Mouse (Mus musculus) hindbrain, embryonic 16.5 days (tissue): ENCODE measurements at regions not wholly inside any gene's neighbourhood (a gene's known extent, or its start where the extent isn't known, plus 50 kb on each side); places are given as distances from the start of the nearest gene placed in this dataset.

Source experiments
- ATAC-seq: fragments of 200-750 bp; cut with Nextera tagmentation; 2 replicates; pipeline ENCODE4 v1.8.0; 2017; ENCODE audit warnings: moderate TSS enrichment, moderate library complexity
- H3K27ac ChIP-seq: fragments of 300-500 bp; sonication (generic); 2 replicates; pipeline ENCODE4 v1.5.1; 2014; ENCODE audit warnings: low read depth, mild to moderate bottlenecking, control low read depth, low read length, moderate library complexity
- H3K27me3 ChIP-seq: fragments of 300-500 bp; sonication (generic); replicated peaks from 2 replicates; pipeline ENCODE4 v1.6.1; 2014; ENCODE audit warnings: low read length; ENCODE audit not compliant: control insufficient read depth, insufficient read depth
- H3K36me3 ChIP-seq: fragments of 300-500 bp; sonication (generic); 2 replicates; pipeline ENCODE4 v1.6.1; 2014; ENCODE audit warnings: mild to moderate bottlenecking, low read length, moderate library complexity, mixed read lengths; ENCODE audit not compliant: control insufficient read depth, insufficient read depth
- H3K4me1 ChIP-seq: fragments of 300-500 bp; sonication (generic); 2 replicates; pipeline ENCODE4 v1.6.1; 2014; ENCODE audit warnings: low read depth, low read length; ENCODE audit not compliant: control insufficient read depth, insufficient read depth
- H3K4me2 ChIP-seq: fragments of 300-500 bp; sonication (generic); 2 replicates; pipeline ENCODE4 v1.6.1; 2014; ENCODE audit warnings: mild to moderate bottlenecking, low read length, control low read depth, moderate library complexity
- H3K4me3 ChIP-seq: fragments of 300-500 bp; sonication (generic); 2 replicates; pipeline ENCODE4 v1.5.1; 2014; ENCODE audit warnings: mild to moderate bottlenecking, low read length, control low read depth, moderate library complexity
- H3K9ac ChIP-seq: fragments of 300-500 bp; sonication (generic); 2 replicates; pipeline ENCODE4 v1.6.1; 2014; ENCODE audit warnings: low read depth, mild to moderate bottlenecking, control low read depth, low read length, moderate library complexity
- H3K9me3 ChIP-seq: fragments of 300-500 bp; sonication (generic); 2 replicates; pipeline ENCODE4 v1.6.1; 2014; ENCODE audit warnings: mild to moderate bottlenecking, low read length, moderate library complexity; ENCODE audit not compliant: control insufficient read depth
- WGBS: fragments of 180-500 bp; shearing (Covaris S2); extraction: QIAGEN DNeasy Blood & Tissue Kit; methylation state at CpG from one replicate; pipeline ENCODE4 v1.1.7; 2014; 5-methylcytosine and 5-hydroxymethylcytosine counted together

- Histone ChIP-seq H3K9me3 (no peaks in the 10 kb centered on the region), H3K4me2 (no peak overlapping the region), H3K9ac (no peak overlapping the region), H3K4me3 (no peak overlapping the region), H3K27me3 (no peaks in the 10 kb centered on the region), H3K36me3 (no peaks in the 10 kb centered on the region), H3K4me1 (no peaks in the 10 kb centered on the region), H3K27ac (no peak overlapping the region)
- 81% methylated on average over 9 of the region's 9 CpGs for WGBS
- no peak for ATAC-seq
Measured at GRCm38 (mm10) chr10:83945503-83945902, 222.8 kb downstream of the 1500009L16Rik start.

- Histone ChIP-seq H3K4me3 (no peak overlapping the region), H3K4me2 (no peak overlapping the region), H3K4me1 (no peaks in the 10 kb centered on the region), H3K9ac (no peak overlapping the region), H3K36me3 (no peaks in the 10 kb centered on the region), H3K27me3 (no peaks in the 10 kb centered on the region), H3K27ac (no peak overlapping the region), H3K9me3 (no peaks in the 10 kb centered on the region)
- 81% methylated on average over 11 of the region's 11 CpGs for WGBS
- no peak for ATAC-seq
Measured at GRCm38 (mm10) chr10:83946186-83947176, 223.8 kb downstream of the 1500009L16Rik start.

GRCm38 (mm10) chr10:83957118-83957759 is 234.6 kb downstream of the 1500009L16Rik start:
- WGBS: 32% methylated on average over 18 of the region's 18 CpGs
- peak; percentile 90 for ATAC-seq
- H3K27me3 ChIP-seq: no peaks in the 10 kb centered on the region
- no peak overlapping the region for H3K4me2 ChIP-seq
- no peak overlapping the region for H3K4me3 ChIP-seq
- no peaks in the 10 kb centered on the region for H3K9me3 ChIP-seq
- peaks cover 5% of the 10 kb centered on the region for H3K4me1 ChIP-seq
- no peak overlapping the region for H3K27ac ChIP-seq
- no peaks in the 10 kb centered on the region for H3K36me3 ChIP-seq
- no peak overlapping the region for H3K9ac ChIP-seq

GRCm38 (mm10) chr10:83958397-83958796 is 235.7 kb downstream of the 1500009L16Rik start:
- no peak overlapping the region for H3K4me2 ChIP-seq
- H3K36me3 ChIP-seq: no peaks in the 10 kb centered on the region
- no peak overlapping the region for H3K27ac ChIP-seq
- no peak overlapping the region for H3K9ac ChIP-seq
- WGBS: 86% methylated on average over 3 of the region's 3 CpGs
- no peaks in the 10 kb centered on the region for H3K9me3 ChIP-seq
- H3K4me3 ChIP-seq: no peak overlapping the region
- ATAC-seq: no peak
- peaks cover 5% of the 10 kb centered on the region for H3K4me1 ChIP-seq
- no peaks in the 10 kb centered on the region for H3K27me3 ChIP-seq

- ATAC-seq: no peak
- no peak overlapping the region for H3K4me3 ChIP-seq
- no peak overlapping the region for H3K9ac ChIP-seq
- no peaks in the 10 kb centered on the region for H3K36me3 ChIP-seq
- peaks cover 5% of the 10 kb centered on the region for H3K4me1 ChIP-seq
- no peaks in the 10 kb centered on the region for H3K27me3 ChIP-seq
- no peak overlapping the region for H3K4me2 ChIP-seq
- H3K27ac ChIP-seq: no peak overlapping the region
- 63% methylated on average over 2 of the region's 2 CpGs for WGBS
- no peaks in the 10 kb centered on the region for H3K9me3 ChIP-seq
Measured at GRCm38 (mm10) chr10:83958826-83959225, 236.2 kb downstream of the 1500009L16Rik start.

- H3K9me3 ChIP-seq: no peaks in the 10 kb centered on the region
- H3K27me3 ChIP-seq: no peaks in the 10 kb centered on the region
- no peaks in the 10 kb centered on the region for H3K36me3 ChIP-seq
- no peak overlapping the region for H3K4me2 ChIP-seq
- ATAC-seq: no peak
- H3K4me3 ChIP-seq: no peak overlapping the region
- no peak overlapping the region for H3K27ac ChIP-seq
- H3K9ac ChIP-seq: no peak overlapping the region
- peaks cover 4% of the 10 kb centered on the region; the same call in 1 of the 2 replicates for H3K4me1 ChIP-seq
- WGBS: 84% methylated on average over 12 of the region's 12 CpGs
Measured at GRCm38 (mm10) chr10:83963232-83963760, 240.6 kb downstream of the 1500009L16Rik start.

- H3K27ac ChIP-seq: no peak overlapping the region
- WGBS: 29% methylated on average over 12 of the region's 12 CpGs
- ATAC-seq: no peak
Measured at GRCm38 (mm10) chr10:83963779-83964643, 241.3 kb downstream of the 1500009L16Rik start.

GRCm38 (mm10) chr10:83964838-83965237 is 242.2 kb downstream of the 1500009L16Rik start:
- peaks cover 4% of the 10 kb centered on the region; the same call in 1 of the 2 replicates for H3K4me1 ChIP-seq

More at GRCm38 (mm10) chr10:83963779-83964643, 241.3 kb downstream of the 1500009L16Rik start:
- Histone ChIP-seq H3K4me2 (no peak overlapping the region), H3K9ac (no peak overlapping the region), H3K4me3 (no peak overlapping the region), H3K27me3 (no peaks in the 10 kb centered on the region), H3K4me1 (peaks cover 4% of the 10 kb centered on the region; the same call in 1 of the 2 replicates), H3K36me3 (no peaks in the 10 kb centered on the region), H3K9me3 (no peaks in the 10 kb centered on the region)

More at GRCm38 (mm10) chr10:83964838-83965237, 242.2 kb downstream of the 1500009L16Rik start:
- ATAC-seq: no peak
- Histone ChIP-seq H3K4me3 (no peak overlapping the region), H3K9ac (no peak overlapping the region), H3K27ac (no peak overlapping the region), H3K9me3 (no peaks in the 10 kb centered on the region), H3K4me2 (no peak overlapping the region), H3K27me3 (no peaks in the 10 kb centered on the region), H3K36me3 (no peaks in the 10 kb centered on the region)
- 62% methylated on average over 5 of the region's 5 CpGs for WGBS
